Mouse (Mus musculus): ENCODE measurements around the gene Itga2b.
"Not testable (repeated sequence)": the region's sequence is repeated elsewhere in the genome, so short reads cannot be mapped to it uniquely, and the experiment has no call there.

Gene Itga2b

GRCm38 (mm10) chr11:102411061-102411460 lies 58.9 kb downstream of the Itga2b start:
- no peak for DNase-seq (ENCODE audit: low spot score)

DNA sequence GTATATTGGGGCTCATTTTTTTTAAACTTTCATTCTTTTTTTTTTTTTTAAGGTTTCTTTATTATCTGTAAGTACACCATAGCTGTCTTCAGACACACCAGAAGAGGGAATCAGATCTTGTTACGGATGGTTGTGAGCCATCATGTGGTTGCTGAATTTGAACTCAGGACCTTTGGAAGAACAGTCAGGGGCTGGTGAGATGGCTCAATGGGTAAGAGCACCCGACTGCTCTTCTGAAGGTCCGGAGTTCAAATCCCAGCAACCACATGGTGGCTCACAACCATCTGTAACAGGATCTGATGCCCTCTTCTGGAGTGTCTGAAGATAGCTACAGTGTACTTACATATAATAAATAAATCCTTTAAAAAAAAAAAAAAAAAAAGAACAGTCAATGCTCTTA lies 59.6 kb downstream of the Itga2b start:
- DNase-seq (ENCODE audit: low spot score), result not testable (repeated sequence)

DNA sequence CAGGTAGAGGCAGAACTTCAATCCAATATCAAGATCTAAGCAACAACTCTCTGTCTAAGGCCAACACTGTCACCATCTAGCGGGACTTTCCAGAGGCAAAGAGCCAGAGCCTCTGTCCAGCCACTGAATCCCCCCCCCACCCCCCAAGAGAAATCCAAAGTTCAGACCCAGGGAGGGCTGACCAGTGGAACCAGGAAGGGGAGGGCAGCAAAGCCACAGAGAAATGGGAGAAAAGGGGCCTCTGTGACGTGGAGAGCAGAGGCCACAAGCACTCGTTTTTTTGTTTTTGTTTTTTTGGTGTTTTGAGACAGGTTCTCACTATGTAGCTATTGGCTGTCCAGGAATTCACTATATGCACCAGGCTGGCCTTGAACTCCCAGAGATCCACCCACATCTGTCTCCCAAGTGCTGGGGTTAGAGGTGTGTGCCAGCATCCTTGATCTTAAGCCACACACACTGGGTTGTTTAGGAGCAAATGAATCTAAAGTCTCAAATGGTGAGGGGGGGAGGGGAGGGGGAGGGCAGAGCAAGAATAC lies 60.1 kb downstream of the Itga2b start:
- no peak for DNase-seq (ENCODE audit: low spot score)

- DNase-seq (ENCODE audit: low spot score), result no peak
Measured at GRCm38 (mm10) chr11:102408888-102409794, 60.8 kb downstream of the Itga2b start.

- DNase-seq (ENCODE audit: low spot score), result peak; percentile 99
Measured at GRCm38 (mm10) chr11:102408344-102408876, 61.5 kb downstream of the Itga2b start.

DNA sequence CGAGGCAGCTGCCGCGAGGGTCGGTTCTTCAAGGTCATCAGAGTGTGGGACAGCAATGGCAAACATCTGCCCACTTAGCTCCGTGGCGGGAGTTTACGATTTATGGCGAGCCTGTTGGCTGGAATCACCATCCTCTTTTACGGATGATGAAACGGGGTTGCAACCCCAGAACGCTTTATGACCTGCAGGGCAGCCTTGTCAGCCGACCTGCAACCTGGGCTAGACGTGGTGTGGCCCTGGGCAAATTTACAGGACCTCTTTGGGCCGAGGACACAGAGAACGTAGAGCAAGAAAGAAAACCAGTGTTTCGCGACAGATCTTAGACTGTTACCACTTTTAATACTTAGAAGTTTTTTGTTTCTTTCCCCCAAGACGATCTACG lies 62.1 kb downstream of the Itga2b start, which contains the start of gene Slc25a39:
Slc25a39 (minus strand) TSS at position 113 of the 382 bp plus-strand sequence.
- DNase-seq (ENCODE audit: low spot score), result no peak

- peak; percentile 94 for DNase-seq (ENCODE audit: low spot score)
Measured at GRCm38 (mm10) chr11:102406900-102407833, 62.8 kb downstream of the Itga2b start.

DNA sequence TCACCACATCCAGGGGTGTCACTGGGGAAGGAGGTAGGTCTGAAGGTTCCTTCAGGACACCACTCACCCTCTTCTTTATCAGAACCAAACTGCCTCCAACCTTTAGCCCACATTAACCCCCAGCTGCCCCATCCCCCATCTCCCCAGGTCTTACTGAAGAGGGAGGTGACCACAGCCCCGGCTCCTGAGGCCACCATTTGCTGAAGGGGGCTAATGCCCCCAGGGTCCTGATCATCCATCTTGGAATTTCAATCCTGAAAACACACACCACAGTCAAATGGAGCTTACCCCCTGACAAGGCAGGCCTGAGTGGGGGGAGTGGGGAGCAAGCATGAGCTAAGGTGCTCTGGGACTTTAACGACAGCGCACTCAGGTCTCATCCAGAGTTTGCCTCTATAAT lies 63.5 kb downstream of the Itga2b start:
- DNase-seq (ENCODE audit: low spot score), result no peak

- DNase-seq (ENCODE audit: low spot score), result no peak
Measured at GRCm38 (mm10) chr11:102405544-102406285, 64.2 kb downstream of the Itga2b start.

GRCm38 (mm10) chr11:102404161-102405010 lies 65.5 kb downstream of the Itga2b start:
- DNase-seq (ENCODE audit: low spot score), result no peak

DNA sequence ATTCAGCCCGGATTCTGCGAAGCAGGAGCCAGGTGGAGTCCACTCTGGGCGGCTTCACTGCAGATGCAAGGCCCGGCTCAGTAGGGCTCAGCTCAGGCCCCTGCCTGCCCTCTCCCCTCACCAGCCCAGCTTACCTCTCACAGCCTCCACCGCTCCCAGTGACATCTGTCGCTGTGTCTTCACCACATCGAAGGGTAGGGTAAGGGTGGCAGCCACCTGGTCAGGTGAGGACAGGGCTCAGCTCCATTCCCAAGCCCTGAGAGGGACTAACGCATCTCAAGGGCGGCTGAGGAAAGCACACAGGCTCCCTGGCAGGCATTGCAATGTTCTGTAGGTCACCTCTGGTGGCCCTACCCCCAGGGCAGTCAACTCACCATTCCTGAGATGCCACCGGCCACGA lies 66.3 kb downstream of the Itga2b start:
- no peak for DNase-seq (ENCODE audit: low spot score)

Measured in retina, embryonic 14.5 days (tissue).